Mouse (Mus musculus) neutrophil, adult 5-6 weeks (primary cell): ENCODE results near the gene Spata5. TPM values are rescaled to one million over a fixed set of nuclear protein-coding genes. Genes with fewer than 3 reads are reported as not detected.

Source experiments
- ATAC-seq: fragments of 151-379, 151-347 bp; 2 replicates; pipeline ENCODE4 v1.8.0; 2017; ENCODE audit warnings: mild to moderate bottlenecking, moderate TSS enrichment; ENCODE audit not compliant: insufficient number of reproducible peaks, poor library complexity, low FRiP score, severe bottlenecking; ENCODE audit errors: extremely low read depth
- total RNA-seq: library from RNA; stranded (forward); fragments of 200-1000 nt; gene quantifications from 2 replicates; pipeline ENCODE4 v1.2.3, GENCODE M21; 2017

Gene Spata5
- total RNA-seq, 1 experiment from 2014 or later: 57.3 TPM

GRCm38 (mm10) chr3:37418961-37419457 is 687 bp upstream of the Spata5 start:
- ATAC-seq: peak; percentile 16; the same call in 1 of the 2 replicates

- ATAC-seq: peak; percentile 51
Measured at GRCm38 (mm10) chr3:37420072-37420471, 376 bp downstream of the Spata5 start, which contains the start of gene Nudt6. Gene Nudt6 (minus strand): TSS chr3:37420211.

DNA sequence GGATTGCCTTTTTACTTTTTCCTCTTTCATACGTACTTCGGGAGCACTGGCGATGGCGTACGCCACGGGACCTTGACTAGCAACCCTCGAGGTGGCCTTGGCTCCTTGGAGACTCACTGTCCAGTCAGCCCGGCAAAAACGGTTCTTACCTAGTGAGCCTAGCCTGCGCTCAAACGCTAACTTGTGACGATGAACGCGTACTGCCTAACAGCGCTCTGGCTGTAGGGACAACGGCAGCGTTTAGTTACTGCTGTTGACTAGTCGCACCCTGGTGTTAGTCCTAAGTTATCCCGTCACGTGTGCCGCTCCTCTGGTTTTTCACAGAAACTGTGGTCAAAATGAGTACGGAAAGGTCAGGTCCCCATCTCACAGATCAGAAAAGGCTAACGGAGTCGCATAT is 945 bp downstream of the Spata5 start:
- no peak for ATAC-seq

- ATAC-seq: no peak
Measured at GRCm38 (mm10) chr3:37421179-37421578, 1.5 kb downstream of the Spata5 start.

DNA sequence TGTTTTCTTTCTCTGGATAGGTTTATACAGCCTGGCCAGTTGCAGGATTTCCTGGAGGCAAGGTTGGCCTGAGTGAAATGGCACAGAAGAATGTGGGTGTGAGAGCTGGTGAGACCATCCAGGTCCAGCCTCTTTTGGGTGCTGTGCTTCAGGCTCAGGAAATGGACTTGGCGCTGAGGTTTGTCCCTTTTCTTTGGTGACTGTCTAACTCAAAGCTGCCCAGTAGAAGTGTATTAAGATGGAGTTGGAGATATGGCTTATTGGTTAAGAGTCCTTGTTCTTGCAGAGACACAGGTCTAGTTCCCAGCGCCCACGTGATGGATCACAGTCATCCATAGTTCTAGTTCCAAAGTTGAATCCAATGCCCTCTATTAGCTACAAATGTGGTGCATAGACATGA is 6.4 kb downstream of the Spata5 start:
- no peak for ATAC-seq

GRCm38 (mm10) chr3:37430359-37430758 is 10.7 kb downstream of the Spata5 start:
- ATAC-seq: no peak

GRCm38 (mm10) chr3:37439770-37440169 is 20.1 kb downstream of the Spata5 start:
- no peak for ATAC-seq

DNA sequence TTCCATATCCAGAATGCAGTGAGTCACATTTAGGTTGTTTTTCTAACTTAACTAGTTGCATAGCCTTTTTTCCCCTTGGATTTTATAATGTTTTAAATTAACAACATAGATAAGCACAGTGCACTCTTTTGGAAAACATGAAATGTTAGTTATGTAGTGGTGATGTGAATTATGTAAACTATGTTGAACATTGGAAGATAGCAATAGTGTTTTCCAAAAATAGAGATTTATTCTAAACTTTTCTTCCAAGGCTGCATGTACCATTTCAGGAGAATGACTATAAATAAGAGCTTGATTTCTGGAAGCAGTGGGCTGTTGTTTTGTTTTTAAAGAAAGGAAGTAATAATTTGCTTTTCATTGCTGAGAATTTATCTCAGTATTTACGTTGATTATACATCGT is 23.7 kb downstream of the Spata5 start:
- ATAC-seq: no peak

DNA sequence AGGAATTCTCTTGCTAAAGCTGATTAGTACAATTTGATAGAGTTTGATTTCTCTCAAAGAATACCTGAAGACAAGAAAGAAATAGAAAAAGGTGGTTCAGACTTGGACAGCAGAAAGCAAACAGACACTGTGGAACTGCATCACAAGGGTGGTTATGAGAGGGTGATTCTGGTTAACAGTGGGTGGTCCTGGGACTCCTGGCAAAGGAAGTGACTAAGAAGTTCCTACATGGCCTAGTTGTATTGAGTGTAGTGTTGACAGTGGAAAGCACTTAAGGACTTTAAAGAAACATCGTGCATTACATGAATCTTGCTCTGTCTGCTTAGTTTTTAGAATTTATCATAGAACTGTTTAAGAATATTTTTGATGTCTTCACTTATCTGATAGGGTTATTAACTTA is 36.3 kb downstream of the Spata5 start:
- no peak for ATAC-seq

DNA sequence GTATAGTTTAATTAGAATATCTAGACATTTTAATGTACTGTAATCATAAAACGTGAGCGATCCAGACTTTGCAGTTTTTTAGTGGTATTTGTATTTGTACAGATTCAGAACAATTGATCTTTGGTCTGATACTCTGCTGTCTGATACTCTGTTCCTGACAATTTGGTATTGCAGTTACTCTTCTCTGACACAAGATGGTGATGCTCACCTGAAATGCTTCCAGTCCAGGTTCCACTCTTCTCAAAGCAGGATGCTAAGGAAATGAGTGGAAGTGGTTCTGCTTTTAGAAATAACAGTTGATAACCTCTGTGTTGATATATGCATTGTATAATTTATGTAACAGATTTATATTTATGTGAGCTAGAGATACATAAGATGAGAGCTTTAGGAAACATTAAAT is 48.5 kb downstream of the Spata5 start:
- no peak for ATAC-seq

DNA sequence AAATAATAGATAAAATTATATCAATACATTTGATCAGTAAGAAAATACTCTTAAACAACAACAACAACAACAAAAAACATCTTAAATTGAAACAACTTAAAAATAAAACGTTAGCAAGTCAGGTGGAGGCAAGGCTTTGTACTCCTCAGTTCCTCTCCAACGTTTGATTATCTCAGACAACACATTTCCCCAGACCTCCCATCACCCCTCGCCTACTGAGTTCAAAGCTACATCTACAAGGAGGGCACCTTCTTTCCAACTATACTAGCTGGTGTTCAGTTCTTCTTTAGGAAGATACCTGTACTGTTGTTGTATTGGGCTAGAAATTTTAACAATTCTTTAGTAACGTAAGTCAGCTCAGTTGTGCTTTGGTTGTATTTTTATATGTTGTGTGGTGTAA is 49.7 kb downstream of the Spata5 start:
- ATAC-seq: no peak

- no peak for ATAC-seq
Measured at GRCm38 (mm10) chr3:37470867-37471266, 51.2 kb downstream of the Spata5 start.

- no peak for ATAC-seq
Measured at GRCm38 (mm10) chr3:37472461-37472860, 52.8 kb downstream of the Spata5 start.

- 0 out of 2 replicates have a peak, but pooled peaks have one; percentile 44 for ATAC-seq
Measured at GRCm38 (mm10) chr3:37476485-37476884, 56.8 kb downstream of the Spata5 start.

GRCm38 (mm10) chr3:37477438-37478188 is 57.9 kb downstream of the Spata5 start:
- ATAC-seq: no peak

DNA sequence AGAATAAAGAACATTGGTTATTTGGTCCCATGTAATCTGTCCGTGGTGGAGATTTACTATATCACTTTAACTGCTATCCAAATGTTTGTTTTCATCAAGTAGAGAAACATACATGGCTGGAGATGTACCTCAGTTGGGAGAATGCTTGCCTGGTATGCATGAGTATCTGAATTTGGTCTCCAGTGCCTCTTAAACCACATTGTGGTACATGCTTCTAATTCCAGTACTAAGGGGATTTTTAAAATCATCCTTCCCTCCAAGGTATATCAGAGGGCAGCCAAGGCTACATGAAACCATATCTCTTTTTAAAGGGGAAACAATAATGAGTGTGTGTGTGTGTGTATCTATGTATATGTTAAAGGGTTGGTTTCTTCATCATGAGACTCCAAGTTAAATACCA is 60.1 kb downstream of the Spata5 start:
- no peak for ATAC-seq

- no peak for ATAC-seq
Measured at GRCm38 (mm10) chr3:37481295-37481694, 61.6 kb downstream of the Spata5 start.

DNA sequence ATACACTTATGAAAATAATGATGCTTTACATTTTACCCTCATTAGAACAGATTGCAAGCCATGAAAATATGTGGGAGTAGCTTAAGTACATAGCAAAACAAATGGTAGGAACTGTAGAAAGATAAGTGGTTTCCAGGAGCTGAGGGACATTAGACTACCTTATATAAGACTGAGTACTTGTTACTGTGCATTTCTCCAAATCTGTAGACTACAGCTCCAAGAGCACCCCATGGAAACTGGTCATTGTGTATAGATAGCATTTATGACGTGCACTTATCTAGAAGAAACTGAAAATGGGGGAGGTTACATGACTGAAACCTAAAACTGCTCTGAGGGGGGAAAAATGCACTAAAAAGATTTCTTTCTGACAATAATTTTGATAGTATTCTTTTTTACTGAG is 63.0 kb downstream of the Spata5 start:
- ATAC-seq: no peak

DNA sequence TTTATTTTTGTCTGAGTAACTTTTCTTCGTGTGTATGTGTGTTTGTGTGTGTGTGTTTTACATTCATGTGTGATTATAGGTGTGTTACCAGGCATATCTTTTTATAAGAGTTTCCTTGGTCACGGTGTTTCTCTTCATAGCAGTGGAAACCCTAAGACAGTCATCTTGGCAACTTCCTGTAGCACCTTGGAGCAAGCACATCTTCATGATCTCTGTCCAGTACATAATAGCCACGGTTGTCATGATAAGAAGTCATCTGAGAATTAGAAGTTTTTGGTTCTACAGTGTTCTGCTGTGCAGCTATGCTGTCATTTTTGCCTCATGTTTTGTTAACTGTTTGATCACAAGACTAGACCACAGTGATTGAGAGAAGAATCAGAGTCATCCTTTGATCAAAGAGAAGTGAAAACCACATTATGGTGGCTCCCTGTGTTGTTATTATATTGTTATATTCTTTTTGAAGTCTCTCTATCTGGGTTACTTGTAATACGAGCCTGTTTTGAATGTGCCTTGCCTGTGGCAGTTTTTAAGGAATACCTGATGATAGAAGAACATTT is 64.1 kb downstream of the Spata5 start:
- no peak for ATAC-seq

DNA sequence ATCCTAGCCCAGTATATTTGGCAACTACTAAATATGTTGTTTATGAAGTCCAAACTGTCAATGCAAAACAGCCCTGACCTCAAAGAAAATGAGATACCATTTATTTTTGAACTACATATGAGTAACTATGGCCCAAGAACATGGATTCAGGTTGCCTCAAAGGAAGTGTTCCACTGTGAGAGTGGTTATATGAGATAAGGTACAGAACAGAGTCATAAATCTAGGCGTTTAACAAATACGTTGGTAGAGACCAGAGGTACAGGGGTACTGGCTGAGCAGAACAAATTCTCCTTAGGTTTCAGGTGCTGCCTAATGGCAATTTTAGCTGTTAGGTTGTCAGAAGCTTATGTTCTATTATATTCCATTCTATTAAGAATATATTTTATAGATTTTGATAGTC is 67.9 kb downstream of the Spata5 start:
- no peak for ATAC-seq
